Mouse (Mus musculus) neural tube, embryonic 14.5 days (tissue): ENCODE data around the gene Rcan2. TPM values are rescaled to one million over a fixed set of nuclear protein-coding genes. Genes with fewer than 3 reads are reported as not detected.

Experiments used
- ATAC-seq: fragments of 200-750 bp; cut with Nextera tagmentation; 2 replicates; pipeline ENCODE4 v1.8.0; 2017; ENCODE audit warnings: low read depth, mild to moderate bottlenecking, moderate TSS enrichment, moderate library complexity
- H3K27ac ChIP-seq: fragments of 300-500 bp; sonication (generic); 2 replicates; pipeline ENCODE4 v1.5.1; 2014; ENCODE audit warnings: low read depth, mild to moderate bottlenecking, control low read depth, low read length, moderate library complexity, mixed read lengths
- H3K27me3 ChIP-seq: fragments of 300-500 bp; sonication (generic); 2 replicates; pipeline ENCODE4 v1.6.1; 2014; ENCODE audit warnings: low read length; ENCODE audit not compliant: control insufficient read depth, insufficient read depth
- H3K36me3 ChIP-seq: fragments of 300-500 bp; sonication (generic); 2 replicates; pipeline ENCODE4 v1.6.1; 2014; ENCODE audit warnings: low read length, mixed read lengths; ENCODE audit not compliant: control insufficient read depth, insufficient read depth
- H3K4me1 ChIP-seq: fragments of 300-500 bp; sonication (generic); 2 replicates; pipeline ENCODE4 v1.6.1; 2014; ENCODE audit warnings: low read length; ENCODE audit not compliant: control insufficient read depth, insufficient read depth
- H3K4me2 ChIP-seq: fragments of 300-500 bp; sonication (generic); 2 replicates; pipeline ENCODE4 v1.6.1; 2014; ENCODE audit warnings: mild to moderate bottlenecking, low read depth, low read length, control low read depth
- H3K4me3 ChIP-seq: fragments of 300-500 bp; sonication (generic); 2 replicates; pipeline ENCODE4 v1.5.1; 2014; ENCODE audit warnings: low read depth, low read length, control low read depth, mixed read lengths
- H3K9ac ChIP-seq: fragments of 300-500 bp; sonication (generic); replicated peaks from 2 replicates; pipeline ENCODE4 v1.6.1; 2014; ENCODE audit warnings: low read depth, mild to moderate bottlenecking, control low read depth, low read length, mixed read lengths
- H3K9me3 ChIP-seq: fragments of 300-500 bp; sonication (generic); 2 replicates; pipeline ENCODE4 v1.6.1; 2016; ENCODE audit warnings: low read length; ENCODE audit not compliant: control insufficient read depth
- WGBS: fragments of 180-500 bp; shearing (Covaris S2); extraction: QIAGEN DNeasy Blood & Tissue Kit; methylation state at CpG from one replicate; pipeline ENCODE4 v1.1.7; 2014; 5-methylcytosine and 5-hydroxymethylcytosine counted together
- polyA plus RNA-seq: library from polyadenylated mRNA; unstranded; fragments of >200 nt; fragmentation: Nextera tagmentation; extraction: Ambion mirVana; gene quantifications from 2 replicates; pipeline ENCODE4 v1.2.1, GENCODE M21; 2014

Rcan2 gene
- polyA plus RNA-seq, 1 experiment from 2014 or later, result 130 TPM

DNA sequence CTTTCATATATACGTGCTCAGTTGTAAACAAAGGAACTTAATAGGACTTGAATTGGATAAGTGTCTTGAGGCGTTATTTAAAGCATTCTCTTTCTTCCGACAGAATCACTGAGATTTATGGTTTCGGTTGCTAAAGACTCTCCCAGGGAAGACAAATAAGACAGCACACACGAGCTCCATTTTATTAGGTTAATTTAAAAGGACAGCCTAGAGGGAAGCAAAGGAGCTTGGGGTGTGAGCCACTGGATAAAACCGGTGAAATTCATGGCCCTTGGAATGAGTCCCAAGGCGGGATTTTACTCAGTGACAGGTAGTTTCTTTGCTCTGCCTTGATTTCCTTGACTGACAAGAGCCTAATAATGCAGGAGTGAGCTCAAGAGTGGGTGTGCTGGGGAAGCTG, 85.1 kb downstream of the Rcan2 start:
- H3K27me3 ChIP-seq, result no peaks in the 10 kb centered on the region
- WGBS, result 14% methylated on average over 7 of the region's 7 CpGs
- H3K27ac ChIP-seq, result no peak overlapping the region
- no peaks in the 10 kb centered on the region for H3K9me3 ChIP-seq
- ATAC-seq, result peak; percentile 76
- H3K4me2 ChIP-seq, result no peak overlapping the region
- H3K9ac ChIP-seq, result no peak overlapping the region
- H3K4me1 ChIP-seq, result no peaks in the 10 kb centered on the region
- H3K36me3 ChIP-seq, result no peaks in the 10 kb centered on the region
- H3K4me3 ChIP-seq, result no peak overlapping the region

DNA sequence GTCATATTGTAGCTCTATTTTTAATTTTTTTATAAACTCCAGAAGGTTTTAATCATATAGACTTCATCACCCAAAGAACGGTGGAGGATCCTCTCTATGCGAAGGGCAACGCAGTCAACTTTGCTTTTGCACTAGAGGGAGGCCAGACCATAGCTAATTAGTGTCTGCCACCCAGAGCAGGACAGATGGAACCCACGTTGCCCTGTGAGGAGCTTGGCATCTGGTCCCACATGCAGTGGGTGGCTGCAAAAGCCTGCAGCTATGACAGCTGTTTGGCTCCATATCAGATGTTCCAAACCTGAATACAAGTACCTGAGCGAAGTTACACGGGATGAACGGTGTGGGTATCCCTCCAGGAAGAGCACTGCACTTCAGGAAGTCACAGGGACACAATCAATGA, 86.8 kb downstream of the Rcan2 start:
- no peak overlapping the region for H3K9ac ChIP-seq
- H3K4me1 ChIP-seq, result no peaks in the 10 kb centered on the region
- H3K4me2 ChIP-seq, result no peak overlapping the region
- H3K9me3 ChIP-seq, result no peaks in the 10 kb centered on the region
- no peaks in the 10 kb centered on the region for H3K36me3 ChIP-seq
- ATAC-seq, result no peak
- no peak overlapping the region for H3K27ac ChIP-seq
- no peaks in the 10 kb centered on the region for H3K27me3 ChIP-seq
- WGBS, result 73% methylated on average over 7 of the region's 7 CpGs
- no peak overlapping the region for H3K4me3 ChIP-seq

DNA sequence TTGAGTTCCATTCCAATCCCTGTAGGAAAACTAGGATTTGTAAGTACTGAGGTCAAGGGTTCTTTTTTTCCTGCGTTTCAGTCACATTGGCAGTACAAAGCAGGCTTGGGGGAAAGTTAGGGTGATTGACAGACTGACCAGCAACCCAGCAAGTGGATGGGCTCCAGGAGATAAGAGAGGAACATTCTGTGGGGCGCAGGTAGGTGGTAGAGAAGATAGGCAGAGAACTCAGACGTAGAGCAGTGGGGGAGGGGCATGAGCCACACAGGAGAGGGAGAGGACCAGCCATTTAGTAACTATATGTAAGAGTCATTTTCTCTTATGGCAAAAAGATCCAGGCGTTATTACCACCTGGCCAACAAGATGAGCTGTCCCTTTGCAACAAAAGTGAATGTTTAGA, 96.2 kb downstream of the Rcan2 start:
- Histone ChIP-seq H3K27ac (no peak overlapping the region), H3K27me3 (no peaks in the 10 kb centered on the region), H3K9me3 (no peaks in the 10 kb centered on the region), H3K4me3 (no peak overlapping the region), H3K9ac (no peak overlapping the region), H3K4me2 (no peak overlapping the region), H3K4me1 (no peaks in the 10 kb centered on the region), H3K36me3 (no peaks in the 10 kb centered on the region)
- WGBS, result 87% methylated on average over 4 of the region's 4 CpGs
- ATAC-seq, result no peak

DNA sequence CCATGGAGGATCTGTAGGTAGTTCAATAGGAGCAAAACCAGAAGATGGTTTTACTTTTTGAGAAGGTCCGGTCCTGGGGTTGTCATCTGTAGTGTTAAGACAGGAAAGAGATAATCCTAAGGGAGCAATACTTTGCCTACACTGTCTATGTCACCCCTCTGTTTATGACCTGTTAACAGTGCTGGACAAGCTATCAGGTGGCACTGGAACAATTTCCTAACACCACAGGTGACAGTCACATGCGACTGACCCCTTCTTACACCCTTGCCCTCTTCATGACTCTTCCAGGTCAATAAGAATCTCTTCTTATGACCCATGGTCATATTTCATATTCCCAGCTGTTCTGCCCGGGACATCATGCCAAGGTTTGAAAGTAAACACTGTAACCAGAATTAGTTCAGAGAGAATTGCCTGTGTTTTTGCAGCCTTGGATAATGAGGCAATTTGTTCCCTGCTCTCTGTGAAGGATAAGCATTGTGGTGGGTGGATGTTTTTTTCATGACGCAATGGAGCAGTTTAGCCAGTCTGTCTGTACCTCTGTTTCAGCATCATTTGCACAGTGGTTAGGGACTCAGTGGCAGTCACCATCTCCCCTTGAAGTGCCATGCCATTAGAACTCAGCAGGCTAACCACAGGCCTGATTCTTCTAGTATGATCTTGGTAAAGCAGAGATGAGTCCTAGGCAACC, 98.4 kb downstream of the Rcan2 start:
- Histone ChIP-seq H3K9ac (no peak overlapping the region), H3K4me2 (no peak overlapping the region), H3K4me3 (no peak overlapping the region), H3K36me3 (no peaks in the 10 kb centered on the region), H3K27me3 (no peaks in the 10 kb centered on the region), H3K4me1 (no peaks in the 10 kb centered on the region), H3K9me3 (no peaks in the 10 kb centered on the region), H3K27ac (no peak overlapping the region)
- WGBS, result 85% methylated on average over 4 of the region's 4 CpGs
- ATAC-seq, result no peak

DNA sequence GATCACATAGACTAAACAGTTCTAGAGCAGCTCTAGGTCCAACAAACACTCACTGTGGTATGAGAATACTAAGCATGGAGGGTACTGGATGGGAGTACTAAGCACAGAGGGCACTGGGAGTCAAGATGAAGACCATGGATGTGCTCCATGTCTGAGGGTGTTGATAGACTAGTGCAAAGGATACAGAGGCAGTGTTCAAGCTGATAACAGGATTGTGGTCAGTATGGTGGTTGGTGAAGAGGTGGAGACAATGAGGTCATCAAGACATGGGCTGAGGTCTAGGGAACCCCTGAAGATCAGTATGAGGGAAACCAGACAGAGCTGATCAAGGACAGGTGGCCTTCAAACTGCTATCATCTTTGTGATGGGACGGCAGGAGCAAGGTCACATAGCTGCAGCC, 99.0 kb downstream of the Rcan2 start:
- 78% methylated on average over 1 of the region's 1 CpGs for WGBS
- Histone ChIP-seq H3K27ac (no peak overlapping the region), H3K9me3 (no peaks in the 10 kb centered on the region), H3K9ac (no peak overlapping the region), H3K27me3 (no peaks in the 10 kb centered on the region), H3K4me1 (no peaks in the 10 kb centered on the region), H3K4me2 (no peak overlapping the region), H3K36me3 (no peaks in the 10 kb centered on the region), H3K4me3 (no peak overlapping the region)
- ATAC-seq, result no peak

DNA sequence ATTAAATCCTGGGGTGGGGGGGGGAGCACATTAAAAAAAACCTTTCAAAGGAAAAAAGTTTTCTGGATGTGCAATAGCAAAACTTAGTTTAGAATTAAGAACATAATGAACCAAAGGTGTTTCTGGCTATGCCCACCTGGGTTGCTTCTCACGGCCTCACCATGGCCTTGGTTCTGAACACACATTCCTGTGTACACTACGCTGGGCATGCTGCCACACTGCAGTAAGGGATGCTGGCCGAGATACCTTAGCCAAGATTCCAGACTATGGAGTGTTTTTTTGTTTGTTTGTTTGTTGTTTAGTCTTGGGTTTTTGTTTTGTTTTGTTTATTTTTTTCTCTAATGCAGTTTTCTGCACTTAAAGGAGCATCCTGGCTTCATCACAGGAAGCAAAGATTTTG, 100.3 kb downstream of the Rcan2 start:
- Histone ChIP-seq H3K4me2 (no peak overlapping the region), H3K27me3 (no peaks in the 10 kb centered on the region), H3K9ac (no peak overlapping the region), H3K36me3 (no peaks in the 10 kb centered on the region), H3K4me1 (no peaks in the 10 kb centered on the region), H3K9me3 (no peaks in the 10 kb centered on the region), H3K27ac (no peak overlapping the region), H3K4me3 (no peak overlapping the region)
- ATAC-seq, result no peak
- WGBS, result 90% methylated on average over 3 of the region's 3 CpGs

DNA sequence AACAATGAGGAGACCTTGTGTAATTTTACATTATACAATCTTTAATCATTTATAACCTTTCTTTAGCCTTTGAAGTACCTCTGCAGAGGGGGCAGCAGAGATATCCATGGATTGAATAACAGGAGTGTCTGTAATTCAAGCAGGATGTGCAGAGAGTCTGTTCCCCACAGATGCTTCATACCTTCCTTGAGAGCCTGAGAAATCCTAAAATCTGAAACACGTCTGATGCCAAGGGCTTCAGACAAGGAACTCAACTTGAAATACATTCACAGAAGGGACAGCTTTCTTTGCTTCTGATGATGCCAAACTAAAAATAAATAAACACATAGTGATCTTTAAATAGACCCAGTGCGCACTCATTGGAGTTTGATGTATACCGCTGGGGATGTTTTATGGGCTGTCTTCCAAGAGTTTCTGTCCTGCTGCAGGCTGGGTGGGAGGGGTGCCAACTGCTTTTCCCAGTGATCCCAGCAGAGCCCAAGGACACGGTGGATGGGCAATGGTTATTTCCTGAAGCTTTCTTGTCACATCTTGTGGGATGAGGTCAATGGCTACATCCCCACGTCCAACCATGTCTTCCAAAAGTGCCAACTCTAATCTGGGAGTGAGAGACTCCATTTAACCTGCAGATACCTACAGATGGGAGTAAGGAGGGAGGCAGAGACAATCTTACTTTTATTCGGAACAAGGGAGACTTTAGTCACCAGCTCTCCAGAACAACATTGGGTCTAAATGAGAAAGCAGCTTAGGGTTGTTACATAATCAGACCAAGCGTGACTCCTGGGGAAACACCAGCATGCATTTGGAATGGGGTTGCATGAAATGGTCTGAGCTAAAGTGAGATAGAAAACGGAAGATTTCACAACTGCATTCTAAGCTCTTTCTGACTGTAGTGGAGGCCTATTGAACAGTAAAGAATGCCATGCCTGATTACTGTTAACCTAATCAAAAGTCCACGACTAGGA, 102.9 kb downstream of the Rcan2 start:
- Histone ChIP-seq H3K36me3 (no peaks in the 10 kb centered on the region), H3K4me2 (no peak overlapping the region), H3K9ac (no peak overlapping the region)

DNA sequence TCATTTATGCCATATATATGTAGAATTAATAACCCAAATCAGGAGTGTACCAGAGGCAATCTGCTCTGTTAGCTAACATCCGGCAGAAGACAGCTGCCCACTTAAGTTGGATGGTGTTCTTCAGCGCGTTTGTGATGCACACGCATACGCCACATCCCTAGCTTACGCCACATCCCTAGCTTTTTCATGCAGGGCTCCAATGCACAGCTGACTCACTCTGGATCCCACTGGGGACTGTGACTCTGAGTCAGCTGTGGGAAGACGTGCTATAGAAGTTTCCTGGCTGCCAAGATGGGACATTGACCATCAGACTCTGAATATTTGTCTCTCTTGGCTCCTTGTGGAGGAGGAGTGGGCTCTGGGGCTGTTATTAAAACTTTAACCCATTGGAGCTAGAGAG, 103.7 kb downstream of the Rcan2 start:
- Histone ChIP-seq H3K27ac (no peak overlapping the region), H3K9ac (no peak overlapping the region), H3K27me3 (no peaks in the 10 kb centered on the region), H3K4me2 (no peak overlapping the region), H3K4me1 (no peaks in the 10 kb centered on the region), H3K36me3 (no peaks in the 10 kb centered on the region), H3K4me3 (no peak overlapping the region), H3K9me3 (no peaks in the 10 kb centered on the region)
- 91% methylated on average over 7 of the region's 7 CpGs for WGBS
- no peak for ATAC-seq

More for the DNA sequence above, 102.9 kb downstream of the Rcan2 start:
- no peak overlapping the region for H3K27ac ChIP-seq
- H3K4me3 ChIP-seq, result no peak overlapping the region
- ATAC-seq, result no peak
- no peaks in the 10 kb centered on the region for H3K4me1 ChIP-seq
- 62% methylated on average over 9 of the region's 9 CpGs for WGBS
- H3K27me3 ChIP-seq, result no peaks in the 10 kb centered on the region
- H3K9me3 ChIP-seq, result no peaks in the 10 kb centered on the region

DNA sequence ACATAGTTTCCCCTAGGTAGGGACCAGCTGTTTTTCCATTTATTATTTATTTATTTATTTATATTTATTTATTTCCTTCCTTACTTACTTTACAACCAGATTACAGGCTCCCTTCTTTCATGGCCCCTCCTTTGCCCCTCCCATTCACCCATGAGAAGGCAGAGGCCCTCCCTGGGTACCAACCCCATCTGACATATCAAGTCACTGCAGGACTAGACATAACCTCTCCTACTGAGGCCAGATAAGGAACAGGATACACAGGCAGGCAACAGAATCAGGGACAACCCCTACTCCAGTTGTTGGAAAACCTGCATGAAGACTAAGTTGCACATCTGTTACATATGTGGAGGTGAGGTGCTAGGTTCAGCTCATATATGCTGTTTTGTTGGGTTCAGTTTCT, 105.6 kb downstream of the Rcan2 start:
- no peak overlapping the region for H3K27ac ChIP-seq
- H3K9ac ChIP-seq, result no peak overlapping the region
- no peak overlapping the region for H3K4me3 ChIP-seq
- ATAC-seq, result no peak
- no peaks in the 10 kb centered on the region for H3K4me1 ChIP-seq
- no peaks in the 10 kb centered on the region for H3K27me3 ChIP-seq
- no peaks in the 10 kb centered on the region for H3K36me3 ChIP-seq
- H3K9me3 ChIP-seq, result no peaks in the 10 kb centered on the region
- H3K4me2 ChIP-seq, result no peak overlapping the region
